Mouse (Mus musculus): ENCODE measurements around the gene Gm14147. TPM values are rescaled to one million over a fixed set of nuclear protein-coding genes. Genes with fewer than 3 reads are reported as not detected.

The Gm14147 gene
- not detected in 2 replicates for polyA plus RNA-seq (2015; fragmentation: Nextera tagmentation; extraction: Ambion mirVana)

GRCm38 (mm10) chr2:151097945-151098344 lies at the start of gene Gm14147:
TSS of gene Gm14147 (plus strand) at chr2:151098245.

GRCm38 (mm10) chr2:151092250-151092649 lies 5.8 kb upstream of the Gm14147 start, which contains the start of gene Gm14151:
TSS of gene Gm14151 (minus strand) at chr2:151092350.

Other genes starting within 250 kb of the Gm14147 start
- gene Abhd12, start 193.5 kb upstream of the Gm14147 start, polyA plus RNA-seq (2015; fragmentation: Nextera tagmentation; extraction: Ambion mirVana) = 134 and 143 TPM in 2 replicates
- 10.9 and 11.0 TPM in 2 replicates for gene Gins1, start 192.8 kb upstream of the Gm14147 start, polyA plus RNA-seq (2015; fragmentation: Nextera tagmentation; extraction: Ambion mirVana)
- 2.2 and 2.6 TPM in 2 replicates for gene Ninl, start 58.9 kb upstream of the Gm14147 start, polyA plus RNA-seq (2015; fragmentation: Nextera tagmentation; extraction: Ambion mirVana)
- gene Nanp, start 58.8 kb upstream of the Gm14147 start, polyA plus RNA-seq (2015; fragmentation: Nextera tagmentation; extraction: Ambion mirVana) = 20.3 and 24.9 TPM in 2 replicates
- gene Gm14151, start 5.9 kb upstream of the Gm14147 start, polyA plus RNA-seq (2015; fragmentation: Nextera tagmentation; extraction: Ambion mirVana) = not detected in 2 replicates

Measured in urinary bladder, postnatal 0 days (tissue).